Mouse (Mus musculus): ENCODE results near the gene Tmc1.

The Tmc1 gene

GRCm38 (mm10) chr19:20797558-20798101 lies 156.4 kb downstream of the Tmc1 start:
- DNase-seq: no peak

DNA sequence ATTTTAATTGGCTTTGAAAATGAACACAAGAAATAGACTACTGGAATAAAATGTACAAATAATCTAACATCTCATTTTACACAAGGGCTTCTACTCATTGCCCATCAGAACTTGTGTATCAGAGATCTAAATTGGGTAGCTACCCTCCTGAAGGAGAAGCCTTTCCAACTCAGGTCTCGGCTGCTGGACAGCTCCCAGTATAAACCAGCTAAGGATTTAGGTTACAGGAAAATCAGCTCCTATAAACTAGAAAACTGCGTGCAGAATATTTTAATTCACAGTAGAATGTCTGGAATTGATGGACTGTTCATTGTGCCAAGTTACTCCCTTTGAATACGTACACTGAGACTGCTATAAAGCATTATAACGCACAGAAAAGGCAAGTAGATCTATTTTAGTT lies 158.0 kb downstream of the Tmc1 start:
- no peak for DNase-seq

DNA sequence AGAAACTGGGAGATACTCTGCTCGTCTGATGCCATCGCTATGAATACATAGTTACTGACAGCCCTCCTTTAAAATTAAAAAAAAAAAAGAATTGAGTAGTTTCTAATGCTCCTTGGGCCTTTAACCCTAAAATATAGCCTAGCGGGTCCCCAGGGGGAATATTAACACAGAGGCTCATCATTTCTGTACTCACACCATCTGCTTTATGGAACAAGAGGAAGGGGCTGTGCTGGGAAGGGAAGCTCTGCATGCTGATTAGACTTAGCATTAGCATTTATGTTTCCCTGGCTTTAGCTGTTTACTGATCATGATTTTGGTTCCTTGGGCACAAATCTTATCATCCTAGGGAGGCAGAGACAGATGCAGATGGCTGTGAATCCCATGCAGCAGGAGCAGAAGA lies 159.0 kb downstream of the Tmc1 start:
- DNase-seq: no peak

DNA sequence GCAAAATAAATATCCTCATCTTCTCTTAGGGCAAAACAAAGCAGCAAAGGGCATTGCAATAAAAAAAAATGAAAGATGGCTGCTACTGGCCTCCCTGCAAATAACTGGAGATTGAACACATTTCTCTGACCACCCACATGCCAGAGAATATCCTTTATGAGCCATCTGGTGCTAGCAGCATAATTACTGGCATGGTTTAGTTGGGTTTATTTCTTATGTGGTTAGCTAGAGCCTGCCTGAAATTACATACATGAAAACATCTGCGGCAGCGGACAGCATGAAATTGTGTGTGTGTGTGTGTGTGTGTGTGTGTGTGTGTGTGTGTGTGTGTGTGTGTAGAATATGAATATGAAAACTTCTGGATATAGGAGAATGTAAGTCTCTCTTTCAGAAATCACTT lies 161.2 kb downstream of the Tmc1 start:
- no peak for DNase-seq

- no peak for DNase-seq
Measured at GRCm38 (mm10) chr19:20787289-20787688, 166.7 kb downstream of the Tmc1 start.

DNA sequence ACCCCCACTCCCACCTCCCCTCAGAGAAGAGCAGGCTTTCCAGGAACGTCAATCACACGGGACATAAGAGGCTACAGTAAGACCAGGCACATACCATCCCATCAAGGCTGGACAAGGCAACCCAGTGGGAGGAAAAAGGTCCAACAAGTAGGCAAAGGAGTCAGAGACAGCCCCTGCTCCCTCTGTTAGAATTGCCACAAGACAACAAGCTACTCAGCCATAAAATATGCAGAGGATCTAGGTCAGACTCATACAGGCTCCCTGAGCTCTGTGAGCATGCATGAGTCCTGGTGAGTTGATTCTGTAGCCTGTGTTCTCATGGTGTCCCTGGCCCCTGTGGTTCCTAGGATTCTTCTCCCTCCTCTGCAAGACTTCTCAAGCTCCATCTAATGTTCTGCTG lies 178.3 kb downstream of the Tmc1 start:
- no peak for DNase-seq

- no peak for DNase-seq
Measured at GRCm38 (mm10) chr19:20773941-20774340, 180.1 kb downstream of the Tmc1 start.

- DNase-seq: no peak
Measured at GRCm38 (mm10) chr19:20764214-20764613, 189.8 kb downstream of the Tmc1 start.

GRCm38 (mm10) chr19:20761675-20762426 lies 192.2 kb downstream of the Tmc1 start:
- DNase-seq: no peak

GRCm38 (mm10) chr19:20761119-20761518 lies 192.9 kb downstream of the Tmc1 start:
- DNase-seq: no peak

DNA sequence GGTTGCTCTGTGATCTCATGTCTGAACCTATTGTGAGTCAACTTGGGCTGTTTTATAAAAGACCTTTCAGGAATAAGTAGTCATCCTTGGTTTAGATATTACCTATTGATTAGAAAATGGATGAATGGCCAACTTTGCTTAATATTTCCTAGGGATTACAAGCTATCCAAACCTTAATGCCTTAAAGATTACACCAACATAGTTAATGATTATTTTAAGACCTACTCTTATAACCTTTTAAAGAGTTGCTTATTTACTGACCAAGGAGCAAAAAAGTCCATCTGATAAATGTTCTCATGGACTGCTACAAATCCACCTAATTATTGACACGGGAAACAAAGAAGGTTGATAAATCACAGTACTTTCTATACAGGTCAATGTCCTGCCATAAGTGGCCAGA lies 209.4 kb downstream of the Tmc1 start:
- no peak for DNase-seq

Data from thymus, postnatal 36 days (tissue).